Comparison of ENCODE assay signal across 27 mouse cellular contexts in the genomic region with DNA sequence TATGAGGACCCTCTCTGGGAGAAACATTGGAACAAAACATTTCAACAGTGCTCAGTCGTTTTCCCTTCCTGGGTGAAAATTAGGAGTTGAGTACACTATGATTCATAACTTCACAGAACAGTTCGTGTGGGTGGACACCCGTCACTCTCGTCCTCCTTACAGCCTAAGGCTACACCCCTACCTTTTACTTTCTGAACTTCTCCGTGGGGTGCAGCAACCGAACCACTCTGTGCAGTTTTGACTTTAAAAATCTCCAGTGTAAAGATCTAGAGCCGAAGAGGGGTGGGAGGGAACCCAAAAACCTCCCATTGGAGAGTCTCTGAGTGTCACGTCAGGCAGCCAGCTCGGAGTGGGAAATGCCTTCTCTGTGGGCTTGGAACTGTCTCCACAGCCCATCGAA. TPM values are rescaled to one million over a fixed set of nuclear protein-coding genes. Genes with fewer than 3 reads are reported as not detected.
DNase-seq lines count a peak whose midpoint lies in the region; ATAC-seq and TF ChIP-seq lines count a peak whose summit lies in the region.
"Had no signal": no experiment of that assay in that cellular context is flagged by ENCODE, and none has a peak within 500 bp of the region (broad histone marks: within the 10 kb centered on the region; RNA-seq: fewer than 3 reads in every experiment).

No protein-coding gene starts in this region.

- TF ChIP-seq EP300 in liver, postnatal 0 days (IDR thresholded peaks at IDR 0.05; ENCODE audit: low read depth), result no peak

- H3K4me3 ChIP-seq in liver, postnatal 0 days (ENCODE audit: low read depth, low read length), result no peak overlapping the region
- H3K4me3 ChIP-seq: embryonic facial prominence, embryonic 10.5 days; embryonic facial prominence, embryonic 15.5 days; forebrain, embryonic 13.5 days; heart, embryonic 10.5 days; heart, embryonic 15.5 days; hindbrain, embryonic 12.5 days; kidney, embryonic 15.5 days; neural tube, embryonic 12.5 days had no signal

- H3K27ac ChIP-seq in liver, postnatal 0 days (ENCODE audit: low read depth), result no peak overlapping the region
- H3K27ac ChIP-seq: embryonic facial prominence, embryonic 10.5 days; embryonic facial prominence, embryonic 15.5 days; forebrain, embryonic 13.5 days; heart, embryonic 10.5 days; heart, embryonic 15.5 days; hindbrain, embryonic 12.5 days; kidney, embryonic 15.5 days; neural tube, embryonic 12.5 days had no signal

- intact Hi-C loops in heart, postnatal 25 days (cut with DNase I), result loop anchor here (5.0 kb wide), 1 partner anchor 45 kb away; no protein-coding TSS in a partner anchor

- no peak for TF ChIP-seq CTCF in liver, postnatal 0 days (IDR thresholded peaks at IDR 0.05; ENCODE audit: low read depth)

- WGBS in liver, postnatal 0 days (ENCODE audit: insufficient replicate concordance), result 81% methylated on average over 10 of the region's 10 CpGs

- ATAC-seq in liver, postnatal 0 days, result no peak
- ATAC-seq: forebrain, embryonic 13.5 days; midbrain, embryonic 16.5 days had no signal

- peak; percentile 60 for DNase-seq in CD4-positive helper T cell, adult 2 months (ENCODE audit: low read depth, low spot score)
- peak; percentile 48 for DNase-seq in CD4-positive, CD25-positive, alpha-beta regulatory T cell, adult 2 months (ENCODE audit: low read depth, low spot score)
- peak; percentile 57 for DNase-seq in brain, adult 2 months (ENCODE audit: low read depth, low spot score)
- DNase-seq in liver, postnatal 0 days, result no peak
- no peak for DNase-seq in ovary, postnatal 36 days (ENCODE audit: low spot score)
- no peak for DNase-seq in heart, postnatal 25 days (ENCODE audit: low spot score)
- DNase-seq in kidney, postnatal 25 days, result no peak
- DNase-seq: adrenal gland, postnatal 25 days; B cell, adult 2 months; cerebellum, adult 2 months; gastrocnemius, postnatal 25 days; heart, adult 11 months; heart, postnatal 36 days; kidney, adult 18-20 months; layer of hippocampus, postnatal 36 days; lung, embryonic 14.5 days; lung, postnatal 36 days had no signal

- H3K9ac ChIP-seq in liver, postnatal 0 days (replicated peaks), result 0 out of 2 replicates have a peak overlapping the region, but pooled peaks have one; percentile 4
- H3K9ac ChIP-seq: embryonic facial prominence, embryonic 15.5 days; forebrain, embryonic 13.5 days; heart, embryonic 15.5 days; hindbrain, embryonic 12.5 days; kidney, embryonic 15.5 days; lung, embryonic 14.5 days; neural tube, embryonic 12.5 days had no signal

- no peak overlapping the region for H3K4me2 ChIP-seq in liver, postnatal 0 days (ENCODE audit: low read depth, low read length)
- H3K4me2 ChIP-seq: embryonic facial prominence, embryonic 15.5 days; forebrain, embryonic 13.5 days; heart, embryonic 15.5 days; hindbrain, embryonic 12.5 days; kidney, embryonic 15.5 days; lung, embryonic 14.5 days; midbrain, embryonic 11.5 days; neural tube, embryonic 12.5 days had no signal

- no peaks in the 10 kb centered on the region for H3K27me3 ChIP-seq in liver, postnatal 0 days (ENCODE audit: insufficient read depth, low read length)
- H3K27me3 ChIP-seq: embryonic facial prominence, embryonic 15.5 days; forebrain, embryonic 13.5 days; heart, embryonic 15.5 days; hindbrain, embryonic 12.5 days; kidney, embryonic 15.5 days; neural tube, embryonic 12.5 days had no signal

- no peaks in the 10 kb centered on the region for H3K36me3 ChIP-seq in liver, postnatal 0 days (replicated peaks; ENCODE audit: insufficient read depth, low read length)
- H3K36me3 ChIP-seq: embryonic facial prominence, embryonic 10.5 days; embryonic facial prominence, embryonic 15.5 days; heart, embryonic 10.5 days; heart, embryonic 15.5 days; hindbrain, embryonic 12.5 days; kidney, embryonic 15.5 days; neural tube, embryonic 12.5 days had no signal

- H3K4me1 ChIP-seq in liver, postnatal 0 days (ENCODE audit: insufficient read depth), result peaks cover 40% of the 10 kb centered on the region

- no peaks in the 10 kb centered on the region for H3K9me3 ChIP-seq in liver, postnatal 0 days (ENCODE audit: low read length)
- H3K9me3 ChIP-seq: embryonic facial prominence, embryonic 10.5 days; embryonic facial prominence, embryonic 15.5 days; forebrain, embryonic 13.5 days; heart, embryonic 10.5 days; heart, embryonic 15.5 days; hindbrain, embryonic 12.5 days; kidney, embryonic 15.5 days; neural tube, embryonic 12.5 days had no signal

RNA-seq across cellular contexts. Expression of a gene that starts 6.6 kb away (rescaled TPM):
- 285 and 286 TPM in 2 replicates for polyA plus RNA-seq in liver, postnatal 0 days (2015; fragmentation: Nextera tagmentation; extraction: Ambion mirVana)
- total RNA-seq in heart, postnatal 25 days (2021), result 10 to 100 TPM; 73.5 to 76.4 TPM

Comparison
In these comparisons a context has a peak if more than half of its experiments do, and no peak if none do; other contexts are left out.
1. DNase-seq: peak in CD4-positive helper T cell, adult 2 months (single experiment), CD4-positive, CD25-positive, alpha-beta regulatory T cell, adult 2 months (single experiment) and brain, adult 2 months (single experiment); none in liver, postnatal 0 days (single experiment), ovary, postnatal 36 days (single experiment), heart, postnatal 25 days (single experiment) and kidney, postnatal 25 days (0 of 2).